Mouse (Mus musculus): Measurements from ENCODE around the gene Ptpn3.

- TF ChIP-seq EP300 (IDR thresholded peaks at IDR 0.05; ENCODE audit: low read depth) (no peak), CTCF (IDR thresholded peaks at IDR 0.05; ENCODE audit: low read depth) (0 out of 2 replicates have a peak, but pooled peaks have one; percentile 8)
Observed at GRCm38 (mm10) chr4:57202660-57203361, 98.8 kb downstream of the Ptpn3 start.
